Mouse (Mus musculus): Measurements from ENCODE around the gene Vps16. TPM values are rescaled to one million over a fixed set of nuclear protein-coding genes. Genes with fewer than 3 reads are reported as not detected.
A peak's percentile ranks its signal among the peaks of the same experiment; 100 is the strongest.

The Vps16 gene
- polyA plus RNA-seq, 1 experiment from 2014 or later = 22.8 TPM

- TF ChIP-seq EP300 (IDR thresholded peaks at IDR 0.05; ENCODE audit: low read depth) (no peak), CTCF (IDR thresholded peaks at IDR 0.05; ENCODE audit: low read depth) (no peak)
- H3K4me2 ChIP-seq (ENCODE audit: low read depth, low read length) = no peak overlapping the region
- no peak overlapping the region for H3K9ac ChIP-seq (replicated peaks)
- no peaks in the 10 kb centered on the region for H3K9me3 ChIP-seq (ENCODE audit: low read length)
- DNase-seq (no peak), ATAC-seq (no peak)
- WGBS (ENCODE audit: insufficient replicate concordance) = 66% methylated on average over 4 of the region's 4 CpGs
- peaks cover 14% of the 10 kb centered on the region for H3K27me3 ChIP-seq (ENCODE audit: insufficient read depth, low read length)
- H3K27ac ChIP-seq (ENCODE audit: low read depth) = no peak overlapping the region
- no peak overlapping the region for H3K4me3 ChIP-seq (ENCODE audit: low read depth, low read length)
- H3K4me1 ChIP-seq (ENCODE audit: insufficient read depth) = peaks cover 6% of the 10 kb centered on the region; the same call in 1 of the 2 replicates
- no peaks in the 10 kb centered on the region for H3K36me3 ChIP-seq (replicated peaks; ENCODE audit: insufficient read depth, low read length)
Observed at GRCm38 (mm10) chr2:130401891-130402290, 22.2 kb upstream of the Vps16 start.

- H3K27me3 ChIP-seq (ENCODE audit: insufficient read depth, low read length) = no peaks in the 10 kb centered on the region
- TF ChIP-seq EP300 (IDR thresholded peaks at IDR 0.05; ENCODE audit: low read depth) = no peak
- no peak for ATAC-seq
- no peak within 1 kb of the TSS for H3K9ac ChIP-seq (replicated peaks)
- H3K4me2 ChIP-seq (ENCODE audit: low read depth, low read length) = no peak within 1 kb of the TSS
- DNase-seq = no peak
- no peak within 1 kb of the TSS for H3K4me3 ChIP-seq (ENCODE audit: low read depth, low read length)
- 84% methylated on average over 1 of the region's 1 CpGs for WGBS (ENCODE audit: insufficient replicate concordance)
- no peaks in the 10 kb centered on the region for H3K36me3 ChIP-seq (replicated peaks; ENCODE audit: insufficient read depth, low read length)
- no peaks in the 10 kb centered on the region for H3K4me1 ChIP-seq (ENCODE audit: insufficient read depth)
- H3K9me3 ChIP-seq (ENCODE audit: low read length) = no peaks in the 10 kb centered on the region
- H3K27ac ChIP-seq (ENCODE audit: low read depth) = no peak within 1 kb of the TSS
Observed at GRCm38 (mm10) chr2:130404939-130405338, 19.2 kb upstream of the Vps16 start, which contains the start of the genes Gm28372 and 1700020A23Rik. Gene Gm28372, plus strand, starts transcription at chr2:130405239. Gene 1700020A23Rik, plus strand, starts transcription at chr2:130405259.

GRCm38 (mm10) chr2:130406178-130406577 is 18.0 kb upstream of the Vps16 start, which contains the start of gene Tmem239:
Gene Tmem239, plus strand, starts transcription at chr2:130406478.
- no peak for TF ChIP-seq CTCF (IDR thresholded peaks at IDR 0.05; ENCODE audit: low read depth)
- TF ChIP-seq EP300 (IDR thresholded peaks at IDR 0.05; ENCODE audit: low read depth) = no peak
- Histone ChIP-seq H3K27ac (ENCODE audit: low read depth) (no peak within 1 kb of the TSS), H3K4me1 (ENCODE audit: insufficient read depth) (no peaks in the 10 kb centered on the region), H3K36me3 (replicated peaks; ENCODE audit: insufficient read depth, low read length) (no peaks in the 10 kb centered on the region), H3K27me3 (ENCODE audit: insufficient read depth, low read length) (no peaks in the 10 kb centered on the region), H3K4me3 (ENCODE audit: low read depth, low read length) (no peak within 1 kb of the TSS), H3K9me3 (ENCODE audit: low read length) (no peaks in the 10 kb centered on the region), H3K9ac (replicated peaks) (no peak within 1 kb of the TSS), H3K4me2 (ENCODE audit: low read depth, low read length) (no peak within 1 kb of the TSS)
- ATAC-seq (no peak), DNase-seq (no peak)
- WGBS (ENCODE audit: insufficient replicate concordance) = 75% methylated on average over 2 of the region's 2 CpGs

- Histone ChIP-seq H3K27ac (ENCODE audit: low read depth) (no peak overlapping the region), H3K4me3 (ENCODE audit: low read depth, low read length) (no peak overlapping the region), H3K4me2 (ENCODE audit: low read depth, low read length) (no peak overlapping the region), H3K9me3 (ENCODE audit: low read length) (no peaks in the 10 kb centered on the region), H3K4me1 (ENCODE audit: insufficient read depth) (no peaks in the 10 kb centered on the region), H3K9ac (replicated peaks) (no peak overlapping the region), H3K27me3 (ENCODE audit: insufficient read depth, low read length) (no peaks in the 10 kb centered on the region), H3K36me3 (replicated peaks; ENCODE audit: insufficient read depth, low read length) (no peaks in the 10 kb centered on the region)
- no peak for TF ChIP-seq CTCF (IDR thresholded peaks at IDR 0.05; ENCODE audit: low read depth)
- TF ChIP-seq EP300 (IDR thresholded peaks at IDR 0.05; ENCODE audit: low read depth) = no peak
- DNase-seq = no peak
- no peak for ATAC-seq
- 29% methylated on average over 6 of the region's 6 CpGs for WGBS (ENCODE audit: insufficient replicate concordance)
Observed at GRCm38 (mm10) chr2:130408194-130408593, 15.9 kb upstream of the Vps16 start.

- Histone ChIP-seq H3K27ac (ENCODE audit: low read depth) (no peak overlapping the region), H3K4me3 (ENCODE audit: low read depth, low read length) (no peak overlapping the region), H3K4me1 (ENCODE audit: insufficient read depth) (no peaks in the 10 kb centered on the region), H3K9me3 (ENCODE audit: low read length) (no peaks in the 10 kb centered on the region), H3K4me2 (ENCODE audit: low read depth, low read length) (no peak overlapping the region), H3K27me3 (ENCODE audit: insufficient read depth, low read length) (no peaks in the 10 kb centered on the region), H3K36me3 (replicated peaks; ENCODE audit: insufficient read depth, low read length) (no peaks in the 10 kb centered on the region), H3K9ac (replicated peaks) (no peak overlapping the region)
- ATAC-seq (0 out of 2 replicates have a peak, but pooled peaks have one; percentile 35), DNase-seq (peak; percentile 84)
- TF ChIP-seq CTCF (IDR thresholded peaks at IDR 0.05; ENCODE audit: low read depth) (peak; percentile 92), EP300 (IDR thresholded peaks at IDR 0.05; ENCODE audit: low read depth) (no peak)
- 35% methylated on average over 16 of the region's 16 CpGs for WGBS (ENCODE audit: insufficient replicate concordance)
Observed at GRCm38 (mm10) chr2:130411558-130412495, 12.3 kb upstream of the Vps16 start.

GRCm38 (mm10) chr2:130412775-130413174 is 11.4 kb upstream of the Vps16 start:
- no peak for DNase-seq
- H3K9ac ChIP-seq (replicated peaks) = no peak overlapping the region
- H3K4me3 ChIP-seq (ENCODE audit: low read depth, low read length) = no peak overlapping the region
- 75% methylated on average over 3 of the region's 3 CpGs for WGBS (ENCODE audit: insufficient replicate concordance)
- H3K27ac ChIP-seq (ENCODE audit: low read depth) = no peak overlapping the region
- no peaks in the 10 kb centered on the region for H3K9me3 ChIP-seq (ENCODE audit: low read length)
- no peak for ATAC-seq
- no peaks in the 10 kb centered on the region for H3K27me3 ChIP-seq (ENCODE audit: insufficient read depth, low read length)
- 0 out of 2 replicates have a peak, but pooled peaks cover 3% of the 10 kb centered on the region for H3K36me3 ChIP-seq (replicated peaks; ENCODE audit: insufficient read depth, low read length)
- H3K4me2 ChIP-seq (ENCODE audit: low read depth, low read length) = no peak overlapping the region
- no peaks in the 10 kb centered on the region for H3K4me1 ChIP-seq (ENCODE audit: insufficient read depth)
- no peak for TF ChIP-seq CTCF (IDR thresholded peaks at IDR 0.05; ENCODE audit: low read depth)
- TF ChIP-seq EP300 (IDR thresholded peaks at IDR 0.05; ENCODE audit: low read depth) = no peak

Measured in liver, postnatal 0 days (tissue).